Mouse (Mus musculus): Measurements from ENCODE around the gene Atp1a3. TPM values are rescaled to one million over a fixed set of nuclear protein-coding genes. Genes with fewer than 3 reads are reported as not detected.
A peak's percentile ranks its signal among the peaks of the same experiment; 100 is the strongest.
"Not testable (repeated sequence)": the region's sequence is repeated elsewhere in the genome, so short reads cannot be mapped to it uniquely, and the experiment has no call there.

The Atp1a3 gene
- total RNA-seq (2014; rRNA removed) (493 and 502 TPM in 2 replicates), polyA plus RNA-seq (2015; fragmentation: Nextera tagmentation; extraction: Ambion mirVana) (727 and 786 TPM in 2 replicates)

DNA sequence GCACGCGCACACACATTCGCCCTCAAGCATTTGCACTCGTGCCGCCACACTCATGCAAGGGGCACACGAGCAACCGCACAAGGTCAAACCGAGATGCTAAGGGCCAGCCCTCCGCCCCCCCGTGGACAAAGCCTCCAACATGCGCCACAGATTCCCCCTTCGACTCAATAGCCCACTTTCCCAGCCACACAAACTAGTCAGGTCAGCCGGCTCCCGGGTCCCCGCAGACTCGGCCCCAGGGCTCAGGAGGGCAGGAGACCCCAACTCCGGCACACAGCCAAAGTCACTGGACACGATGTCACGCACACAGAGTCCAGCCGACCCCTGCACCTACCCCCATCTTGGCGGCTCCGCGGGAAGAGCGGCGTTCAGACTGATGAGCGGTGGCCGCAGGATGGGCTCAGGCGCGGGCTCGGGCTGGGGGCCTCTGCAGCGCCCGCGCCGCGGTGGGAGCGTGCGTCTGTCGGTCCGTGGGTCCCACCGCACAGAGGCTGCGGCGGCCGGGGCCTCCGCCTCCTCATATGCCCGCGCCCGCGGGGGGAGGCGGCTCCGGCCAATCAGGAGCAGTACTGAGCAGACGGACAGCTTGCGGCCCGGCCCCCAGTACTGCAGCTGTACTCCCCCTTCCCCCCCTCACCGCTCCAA, at the start of gene Atp1a3:
Atp1a3 (minus strand) TSS at position 538 of the 645 bp plus-strand sequence.
- Histone ChIP-seq H3K4me2 (ENCODE audit: low read depth, low read length, poor library complexity, severe bottlenecking) (peak within 1 kb of the TSS; percentile 65), H3K4me3 (ENCODE audit: low read depth, low read length) (peak within 1 kb of the TSS; percentile 87), H3K9ac (replicated peaks; ENCODE audit: low read length, poor library complexity, severe bottlenecking) (peak within 1 kb of the TSS; percentile 88), H3K9me3 (ENCODE audit: low read length) (no peaks in the 10 kb centered on the region), H3K36me3 (ENCODE audit: insufficient read depth, low read length) (peaks cover 7% of the 10 kb centered on the region), H3K27ac (ENCODE audit: low read depth, low read length) (peak within 1 kb of the TSS; percentile 97), H3K27me3 (ENCODE audit: insufficient read depth, low read length) (no peaks in the 10 kb centered on the region), H3K4me1 (ENCODE audit: insufficient read depth, low read length) (peaks cover 51% of the 10 kb centered on the region)
- DNase-seq (ENCODE audit: low spot score) (peak; percentile 94), ATAC-seq (ENCODE audit: low FRiP score) (peak; percentile 83)
- no peak; the same call in 1 of the 2 replicates for TF ChIP-seq CTCF (IDR thresholded peaks at IDR 0.05)
- 1% methylated on average over 47 of the region's 54 CpGs for WGBS

DNA sequence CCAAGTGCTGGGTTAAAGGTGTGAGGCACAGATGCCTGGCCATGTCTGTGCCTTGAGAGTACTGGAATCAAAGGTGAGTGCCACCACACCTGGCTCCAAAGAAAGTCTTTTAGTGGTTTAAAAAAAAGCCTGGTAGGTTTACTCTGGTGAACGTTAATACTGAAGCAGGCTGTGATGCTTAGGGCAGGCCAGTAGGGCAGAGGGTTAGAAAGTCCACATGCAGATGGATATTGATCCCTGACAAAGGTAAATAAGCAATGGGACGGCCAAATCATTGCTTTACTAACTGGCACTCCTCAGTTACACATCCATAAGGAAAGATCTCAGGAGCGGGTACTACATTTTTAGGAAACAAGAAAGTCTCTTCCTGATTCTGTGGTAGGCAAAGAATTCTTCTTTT, 46.8 kb upstream of the Atp1a3 start:
- no peaks in the 10 kb centered on the region for H3K27me3 ChIP-seq (ENCODE audit: insufficient read depth, low read length)
- no peak overlapping the region for H3K9ac ChIP-seq (replicated peaks; ENCODE audit: low read length, poor library complexity, severe bottlenecking)
- 96% methylated on average over 3 of the region's 3 CpGs for WGBS
- no peak for TF ChIP-seq CTCF (IDR thresholded peaks at IDR 0.05)
- no peak overlapping the region for H3K27ac ChIP-seq (ENCODE audit: low read depth, low read length)
- H3K36me3 ChIP-seq (ENCODE audit: insufficient read depth, low read length): peaks cover 52% of the 10 kb centered on the region
- no peak overlapping the region for H3K4me2 ChIP-seq (ENCODE audit: low read depth, low read length, poor library complexity, severe bottlenecking)
- H3K4me1 ChIP-seq (ENCODE audit: insufficient read depth, low read length): no peaks in the 10 kb centered on the region
- H3K4me3 ChIP-seq (ENCODE audit: low read depth, low read length): no peak overlapping the region
- DNase-seq (ENCODE audit: low spot score) (no peak), ATAC-seq (ENCODE audit: low FRiP score) (no peak)
- no peaks in the 10 kb centered on the region for H3K9me3 ChIP-seq (ENCODE audit: low read length)

DNA sequence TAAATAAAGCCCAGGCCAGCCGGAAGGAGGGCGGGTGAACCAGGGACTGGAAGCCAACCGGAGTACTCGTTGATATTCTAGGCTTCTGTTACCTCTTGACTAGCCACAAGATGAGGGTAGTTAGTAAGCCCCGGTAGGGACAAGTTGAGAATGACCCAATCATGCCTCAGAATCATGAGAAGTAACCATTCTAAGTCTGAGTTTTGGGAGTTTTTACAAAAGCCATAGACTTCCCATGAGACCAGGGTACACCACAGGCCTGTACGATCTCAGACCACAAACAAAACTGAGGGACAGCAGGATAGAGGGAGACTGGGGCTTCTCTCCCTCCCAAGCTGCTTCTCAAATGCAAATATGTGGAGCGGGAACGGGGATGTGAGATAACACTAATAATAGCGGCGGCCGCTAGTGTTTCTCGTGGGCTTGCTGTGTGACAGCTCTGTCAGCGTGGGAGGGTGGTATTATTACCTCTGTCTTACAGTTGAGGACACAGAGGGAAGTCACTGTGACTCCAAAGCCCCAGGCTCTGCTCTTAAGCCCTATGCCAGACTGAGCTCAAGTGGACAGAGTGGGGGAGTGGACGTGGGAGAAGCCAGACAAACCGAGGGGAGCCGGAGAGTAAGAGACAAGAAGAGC, 43.7 kb upstream of the Atp1a3 start:
- DNase-seq (ENCODE audit: low spot score): no peak
- 81% methylated on average over 16 of the region's 16 CpGs for WGBS
- no peak overlapping the region for H3K4me2 ChIP-seq (ENCODE audit: low read depth, low read length, poor library complexity, severe bottlenecking)
- ATAC-seq (ENCODE audit: low FRiP score): no peak
- H3K4me3 ChIP-seq (ENCODE audit: low read depth, low read length): no peak overlapping the region
- peaks cover 53% of the 10 kb centered on the region for H3K36me3 ChIP-seq (ENCODE audit: insufficient read depth, low read length)
- no peaks in the 10 kb centered on the region for H3K9me3 ChIP-seq (ENCODE audit: low read length)
- no peak for TF ChIP-seq CTCF (IDR thresholded peaks at IDR 0.05)
- no peak overlapping the region for H3K9ac ChIP-seq (replicated peaks; ENCODE audit: low read length, poor library complexity, severe bottlenecking)
- 0 out of 2 replicates have a peak overlapping the region, but pooled peaks have one; percentile 12 for H3K27ac ChIP-seq (ENCODE audit: low read depth, low read length)
- no peaks in the 10 kb centered on the region for H3K27me3 ChIP-seq (ENCODE audit: insufficient read depth, low read length)
- no peaks in the 10 kb centered on the region for H3K4me1 ChIP-seq (ENCODE audit: insufficient read depth, low read length)

DNA sequence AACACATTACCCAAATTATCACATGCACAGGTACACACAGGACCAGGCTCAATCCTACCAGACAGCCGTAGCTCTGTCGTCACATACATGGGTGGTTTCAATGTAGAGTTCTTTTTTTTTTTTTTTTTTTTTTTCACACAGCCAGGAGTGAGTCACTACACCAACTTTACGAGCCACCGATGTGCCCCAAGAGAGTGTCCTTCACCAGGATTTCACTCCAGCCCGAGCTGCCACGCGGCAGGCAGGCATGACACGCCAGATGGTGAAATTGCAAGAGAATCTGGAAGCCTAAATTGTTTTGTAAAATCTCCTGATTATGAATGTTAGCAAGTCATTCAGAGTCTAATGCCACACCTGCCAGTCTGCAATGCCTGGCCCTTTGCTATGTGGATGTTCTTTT, 41.6 kb upstream of the Atp1a3 start:
- DNase-seq (ENCODE audit: low spot score): no peak
- TF ChIP-seq CTCF (IDR thresholded peaks at IDR 0.05): no peak
- Histone ChIP-seq H3K9me3 (ENCODE audit: low read length) (no peaks in the 10 kb centered on the region), H3K4me2 (ENCODE audit: low read depth, low read length, poor library complexity, severe bottlenecking) (no peak overlapping the region), H3K4me1 (ENCODE audit: insufficient read depth, low read length) (no peaks in the 10 kb centered on the region), H3K4me3 (ENCODE audit: low read depth, low read length) (no peak overlapping the region), H3K36me3 (ENCODE audit: insufficient read depth, low read length) (peaks cover 62% of the 10 kb centered on the region), H3K27ac (ENCODE audit: low read depth, low read length) (no peak overlapping the region), H3K27me3 (ENCODE audit: insufficient read depth, low read length) (no peaks in the 10 kb centered on the region), H3K9ac (replicated peaks; ENCODE audit: low read length, poor library complexity, severe bottlenecking) (no peak overlapping the region)
- ATAC-seq (ENCODE audit: low FRiP score): no peak
- whole genome bisulfite sequencing: 85% methylated on average over 8 of the region's 8 CpGs

DNA sequence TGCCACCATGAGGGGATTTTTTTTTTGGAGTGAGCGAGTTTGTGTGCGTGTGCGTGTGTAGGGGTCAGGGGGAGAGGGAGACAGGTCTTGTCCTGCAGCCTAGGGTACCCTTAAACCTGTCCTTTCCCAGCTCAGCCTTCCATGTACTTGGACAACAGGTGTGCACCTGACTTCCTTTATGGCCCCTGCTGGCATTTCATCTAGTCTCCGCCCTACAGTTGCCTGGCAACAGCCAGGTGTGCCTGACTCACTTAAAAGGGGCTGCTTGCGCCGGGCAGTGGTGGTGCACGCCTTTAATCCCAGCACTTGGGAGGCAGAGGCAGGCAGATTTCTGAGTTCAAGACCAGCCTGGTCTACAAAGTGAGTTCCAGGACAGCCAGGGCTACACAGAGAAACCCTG, 38.8 kb upstream of the Atp1a3 start:
- DNase-seq (ENCODE audit: low spot score); H3K27ac ChIP-seq (ENCODE audit: low read depth, low read length); H3K9me3 ChIP-seq (ENCODE audit: low read length); ATAC-seq (ENCODE audit: low FRiP score); H3K4me2 ChIP-seq (ENCODE audit: low read depth, low read length, poor library complexity, severe bottlenecking); H3K4me1 ChIP-seq (ENCODE audit: insufficient read depth, low read length); H3K27me3 ChIP-seq (ENCODE audit: insufficient read depth, low read length); H3K4me3 ChIP-seq (ENCODE audit: low read depth, low read length); H3K9ac ChIP-seq (replicated peaks; ENCODE audit: low read length, poor library complexity, severe bottlenecking): not testable (repeated sequence)
- H3K36me3 ChIP-seq (ENCODE audit: insufficient read depth, low read length): peaks cover 76% of the 10 kb centered on the region
- over 99% methylated on average over 7 of the region's 7 CpGs for WGBS

DNA sequence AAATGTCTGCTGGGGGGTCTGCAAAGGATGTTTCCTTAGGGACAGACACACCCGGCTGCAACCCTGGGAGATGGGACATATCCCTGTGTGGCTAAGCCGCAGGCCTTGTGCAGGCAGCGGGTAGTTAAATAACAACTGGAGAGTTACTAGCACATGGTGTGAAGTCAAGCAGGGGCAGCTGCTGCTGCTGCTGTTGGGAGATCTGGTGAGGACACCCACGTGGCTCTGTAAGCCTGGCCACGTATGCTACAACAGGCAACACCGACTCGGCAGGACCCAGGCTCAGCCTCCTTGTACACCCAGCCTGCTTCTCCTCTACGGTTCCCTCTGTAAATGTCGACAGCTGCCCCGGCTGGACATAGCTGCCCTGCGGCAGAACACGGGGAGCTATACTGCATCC, 36.2 kb upstream of the Atp1a3 start:
- peaks cover 72% of the 10 kb centered on the region for H3K36me3 ChIP-seq (ENCODE audit: insufficient read depth, low read length)
- no peak for DNase-seq (ENCODE audit: low spot score)
- 93% methylated on average over 12 of the region's 12 CpGs for WGBS

More for the DNA sequence above, 36.2 kb upstream of the Atp1a3 start:
- Histone ChIP-seq H3K27me3 (ENCODE audit: insufficient read depth, low read length) (no peaks in the 10 kb centered on the region), H3K27ac (ENCODE audit: low read depth, low read length) (no peak overlapping the region), H3K4me2 (ENCODE audit: low read depth, low read length, poor library complexity, severe bottlenecking) (no peak overlapping the region), H3K4me1 (ENCODE audit: insufficient read depth, low read length) (no peaks in the 10 kb centered on the region), H3K4me3 (ENCODE audit: low read depth, low read length) (no peak overlapping the region), H3K9me3 (ENCODE audit: low read length) (no peaks in the 10 kb centered on the region), H3K9ac (replicated peaks; ENCODE audit: low read length, poor library complexity, severe bottlenecking) (no peak overlapping the region)
- TF ChIP-seq CTCF (IDR thresholded peaks at IDR 0.05): no peak
- no peak for ATAC-seq (ENCODE audit: low FRiP score)
